Mouse (Mus musculus) heart, embryonic 12.5 days (tissue): ENCODE measurements around the gene Atoh8. TPM values are rescaled to one million over a fixed set of nuclear protein-coding genes. Genes with fewer than 3 reads are reported as not detected.

Source experiments
- ATAC-seq: fragments of 200-750 bp; cut with Nextera tagmentation; 2 replicates; pipeline ENCODE4 v1.8.0; 2017; ENCODE audit warnings: moderate TSS enrichment, moderate library complexity; ENCODE audit not compliant: insufficient number of reproducible peaks, low FRiP score
- H3K27ac ChIP-seq: fragments of 300-500 bp; sonication (generic); 2 replicates; pipeline ENCODE4 v1.5.1; 2016; ENCODE audit warnings: mild to moderate bottlenecking, moderate library complexity; ENCODE audit not compliant: poor library complexity, severe bottlenecking
- H3K27me3 ChIP-seq: fragments of 300-500 bp; sonication (generic); replicated peaks from 2 replicates; pipeline ENCODE4 v1.6.1; 2016; ENCODE audit warnings: mild to moderate bottlenecking, moderate library complexity
- H3K36me3 ChIP-seq: fragments of 300-500 bp; sonication (generic); 2 replicates; pipeline ENCODE4 v1.6.1; 2016; ENCODE audit warnings: mild to moderate bottlenecking, moderate library complexity
- H3K4me1 ChIP-seq: fragments of 300-500 bp; sonication (generic); replicated peaks from 2 replicates; pipeline ENCODE4 v1.6.1; 2016; ENCODE audit warnings: mild to moderate bottlenecking
- H3K4me2 ChIP-seq: fragments of 300-500 bp; sonication (generic); 2 replicates; pipeline ENCODE4 v1.6.1; 2016; ENCODE audit warnings: mild to moderate bottlenecking, moderate library complexity
- H3K4me3 ChIP-seq: fragments of 300-500 bp; sonication (generic); 2 replicates; pipeline ENCODE4 v1.5.1; 2016; ENCODE audit warnings: mild to moderate bottlenecking
- H3K9ac ChIP-seq: fragments of 300-500 bp; sonication (generic); 2 replicates; pipeline ENCODE4 v1.6.1; 2016; ENCODE audit warnings: mild to moderate bottlenecking, moderate library complexity
- H3K9me3 ChIP-seq: fragments of 300-500 bp; sonication (generic); replicated peaks from 2 replicates; pipeline ENCODE4 v1.6.1; 2016; ENCODE audit warnings: mild to moderate bottlenecking, moderate library complexity
- WGBS: fragments of 180-500 bp; shearing (Covaris S2); methylation state at CpG from one replicate; pipeline ENCODE4 v1.1.7; 2016; 5-methylcytosine and 5-hydroxymethylcytosine counted together
- polyA plus RNA-seq: library from polyadenylated mRNA; unstranded; fragments of >200 nt; fragmentation: Nextera tagmentation; extraction: Ambion mirVana; gene quantifications from 2 replicates; pipeline ENCODE4 v1.2.1, GENCODE M21; 2016

Atoh8 gene
- polyA plus RNA-seq, 1 experiment from 2014 or later: 14.9 TPM

DNA sequence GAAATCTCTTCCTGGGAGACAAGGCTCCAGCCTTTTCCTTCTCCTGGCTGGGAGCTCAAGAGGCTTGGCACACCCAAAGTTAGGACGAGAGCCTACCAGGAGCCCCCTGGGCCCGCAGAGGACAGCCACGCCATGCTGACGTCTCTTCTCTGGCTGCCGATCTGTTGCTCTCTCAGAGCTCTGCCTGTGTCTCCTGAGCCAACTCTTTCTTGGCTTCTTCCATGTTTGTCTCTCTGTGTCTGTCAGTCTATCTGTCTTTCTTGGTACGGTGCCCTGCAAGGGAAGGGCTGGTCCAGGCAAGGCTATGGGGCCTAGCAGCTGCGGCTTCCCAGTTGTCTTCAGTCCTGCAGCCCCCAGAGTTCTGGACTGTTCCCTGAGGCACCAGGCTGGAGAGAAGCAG is 24.6 kb downstream of the Atoh8 start:
- no peak overlapping the region for H3K4me2 ChIP-seq
- ATAC-seq: no peak
- H3K27ac ChIP-seq: no peak overlapping the region
- H3K36me3 ChIP-seq: peaks cover 11% of the 10 kb centered on the region
- H3K9ac ChIP-seq: 0 out of 2 replicates have a peak overlapping the region, but pooled peaks have one; percentile 4
- H3K4me1 ChIP-seq: peaks cover 53% of the 10 kb centered on the region
- H3K27me3 ChIP-seq: 0 out of 2 replicates have a peak, but pooled peaks cover 4% of the 10 kb centered on the region
- no peak overlapping the region for H3K4me3 ChIP-seq
- no peaks in the 10 kb centered on the region for H3K9me3 ChIP-seq
- 74% methylated on average over 7 of the region's 7 CpGs for WGBS

DNA sequence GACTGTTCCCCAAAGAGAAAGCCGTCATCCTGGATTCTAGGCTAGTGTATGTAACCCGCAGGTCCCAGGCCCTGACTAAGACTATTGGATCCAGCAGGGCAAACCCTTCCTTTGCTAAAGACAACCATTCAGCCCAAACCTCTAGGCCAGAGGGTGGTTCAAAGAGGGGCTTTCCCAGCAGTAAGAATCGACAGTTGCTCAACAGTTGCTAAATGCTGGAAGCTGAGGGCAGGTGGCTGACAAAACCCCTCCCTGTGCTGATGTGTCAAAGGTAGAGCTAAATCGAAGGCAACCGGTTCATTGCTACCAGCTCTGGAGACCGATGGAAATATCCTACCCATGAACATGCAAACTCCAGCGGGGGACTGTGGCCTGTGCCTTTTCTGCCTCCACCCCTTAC is 25.6 kb downstream of the Atoh8 start:
- no peak overlapping the region for H3K9ac ChIP-seq
- H3K9me3 ChIP-seq: no peaks in the 10 kb centered on the region
- H3K27me3 ChIP-seq: 0 out of 2 replicates have a peak, but pooled peaks cover 4% of the 10 kb centered on the region
- no peak overlapping the region for H3K27ac ChIP-seq
- no peak overlapping the region for H3K4me3 ChIP-seq
- peaks cover 19% of the 10 kb centered on the region for H3K36me3 ChIP-seq
- no peak for ATAC-seq
- no peak overlapping the region for H3K4me2 ChIP-seq
- 82% methylated on average over 7 of the region's 7 CpGs for WGBS
- peaks cover 42% of the 10 kb centered on the region for H3K4me1 ChIP-seq

DNA sequence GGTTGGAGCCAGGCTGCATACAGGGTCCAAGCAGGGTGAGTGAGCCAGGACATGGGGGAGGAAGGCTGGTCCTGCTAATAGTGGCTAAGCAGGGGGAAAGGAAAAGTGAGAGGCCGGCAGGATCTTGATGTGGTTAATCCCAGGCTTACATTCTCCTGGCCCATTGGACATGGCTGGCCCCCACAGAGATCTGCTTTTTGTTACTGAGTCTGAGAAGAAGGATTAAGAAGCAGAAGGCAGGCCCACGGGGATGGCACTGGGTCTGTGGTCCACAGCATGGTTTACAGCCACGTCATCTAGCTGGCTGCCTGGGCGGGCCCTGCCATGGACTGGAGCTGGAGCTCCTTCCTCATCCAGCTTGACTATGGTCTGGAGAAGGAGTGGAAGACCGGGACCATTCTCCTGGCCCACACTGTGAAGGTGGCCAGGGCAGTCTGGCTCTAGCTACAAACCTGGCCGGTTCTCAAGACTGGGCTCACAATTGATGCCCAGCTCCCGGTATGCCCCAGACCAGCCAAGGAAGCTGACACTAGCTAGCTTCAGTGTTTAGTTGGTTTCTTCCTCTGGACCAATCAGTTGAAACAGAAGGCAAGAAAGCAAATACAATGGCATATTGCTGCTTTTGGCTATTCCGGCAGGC is 26.9 kb downstream of the Atoh8 start:
- no peaks in the 10 kb centered on the region for H3K9me3 ChIP-seq
- H3K36me3 ChIP-seq: peaks cover 19% of the 10 kb centered on the region
- H3K9ac ChIP-seq: no peak overlapping the region
- 0 out of 2 replicates have a peak, but pooled peaks cover 4% of the 10 kb centered on the region for H3K27me3 ChIP-seq
- no peak overlapping the region for H3K4me2 ChIP-seq
- H3K4me3 ChIP-seq: no peak overlapping the region
- no peak overlapping the region for H3K27ac ChIP-seq
- H3K4me1 ChIP-seq: peaks cover 32% of the 10 kb centered on the region
- no peak for ATAC-seq
- 85% methylated on average over 8 of the region's 8 CpGs for WGBS

DNA sequence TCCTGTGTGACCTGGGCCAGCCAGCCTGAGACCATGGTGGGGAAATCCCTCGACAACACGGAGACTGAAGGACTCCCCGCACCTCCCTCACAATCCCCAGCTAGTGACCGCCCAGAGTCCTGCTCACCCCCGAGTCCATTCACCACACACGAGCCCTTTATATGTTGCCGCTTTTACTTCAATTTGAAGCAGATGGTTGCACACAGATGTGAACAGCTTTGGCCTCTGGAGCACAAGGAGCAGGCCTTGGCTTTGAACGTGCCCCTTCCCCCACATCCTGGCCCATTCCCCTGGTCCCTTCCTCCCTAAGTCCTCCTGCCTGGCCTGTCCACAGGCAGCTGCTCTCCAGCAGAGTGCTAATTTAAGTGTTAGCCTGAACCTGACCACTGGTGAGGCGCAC is 29.4 kb downstream of the Atoh8 start:
- 73% methylated on average over 9 of the region's 9 CpGs for WGBS
- peaks cover 28% of the 10 kb centered on the region for H3K4me1 ChIP-seq
- H3K9me3 ChIP-seq: no peaks in the 10 kb centered on the region
- no peak for ATAC-seq
- no peak overlapping the region for H3K4me2 ChIP-seq
- no peak overlapping the region for H3K9ac ChIP-seq
- no peak overlapping the region for H3K4me3 ChIP-seq
- H3K27ac ChIP-seq: no peak overlapping the region
- H3K27me3 ChIP-seq: 0 out of 2 replicates have a peak, but pooled peaks cover 4% of the 10 kb centered on the region
- H3K36me3 ChIP-seq: peaks cover 19% of the 10 kb centered on the region

DNA sequence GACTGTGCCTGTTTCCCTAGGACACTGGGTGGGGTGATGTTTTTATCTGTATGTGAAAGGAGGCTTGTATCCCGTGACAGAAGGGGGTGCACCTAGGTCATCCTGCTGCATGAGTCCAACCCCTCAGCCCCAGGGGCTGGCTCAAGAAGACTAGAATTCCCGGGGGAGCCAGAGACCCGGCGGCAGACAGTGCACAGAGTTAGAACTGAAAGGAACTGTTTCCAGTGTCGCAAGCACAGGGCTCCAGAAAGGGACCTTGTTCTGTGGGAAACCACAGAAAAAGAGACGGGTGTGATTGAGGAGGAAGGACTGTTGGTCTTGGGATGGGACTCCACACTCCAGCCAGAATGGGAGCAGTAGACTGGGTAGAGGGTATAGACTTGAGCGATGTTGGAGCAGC is 30.5 kb downstream of the Atoh8 start:
- Histone ChIP-seq H3K4me1 (peaks cover 33% of the 10 kb centered on the region), H3K27me3 (0 out of 2 replicates have a peak, but pooled peaks cover 4% of the 10 kb centered on the region), H3K9ac (no peak overlapping the region), H3K36me3 (peaks cover 19% of the 10 kb centered on the region), H3K27ac (no peak overlapping the region), H3K4me2 (no peak overlapping the region), H3K4me3 (no peak overlapping the region), H3K9me3 (no peaks in the 10 kb centered on the region)
- 56% methylated on average over 7 of the region's 7 CpGs for WGBS
- no peak for ATAC-seq

DNA sequence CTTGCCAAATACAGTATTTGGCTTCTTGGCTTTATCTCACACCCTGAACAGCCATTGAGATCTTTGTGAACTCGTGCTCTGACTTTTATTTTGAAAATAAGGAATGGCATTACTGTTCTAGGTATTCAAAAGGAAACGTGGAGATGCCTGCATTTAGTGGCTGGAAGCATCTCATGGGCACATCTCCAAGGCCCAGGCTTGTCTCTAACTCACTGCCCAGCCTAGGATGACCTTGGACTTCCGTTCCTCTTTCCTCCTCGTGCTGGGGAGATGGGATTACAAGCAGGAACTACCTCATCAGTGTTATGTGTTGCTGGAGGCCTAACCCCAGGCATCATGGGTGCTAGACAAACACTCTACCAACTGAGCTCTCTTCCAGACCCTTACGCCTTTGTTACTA is 32.1 kb downstream of the Atoh8 start:
- H3K27me3 ChIP-seq: 0 out of 2 replicates have a peak, but pooled peaks cover 4% of the 10 kb centered on the region
- ATAC-seq: no peak
- H3K9me3 ChIP-seq: no peaks in the 10 kb centered on the region
- H3K4me2 ChIP-seq: no peak overlapping the region
- peaks cover 19% of the 10 kb centered on the region for H3K36me3 ChIP-seq
- H3K27ac ChIP-seq: no peak overlapping the region
- 54% methylated on average over 5 of the region's 5 CpGs for WGBS
- H3K9ac ChIP-seq: no peak overlapping the region
- H3K4me3 ChIP-seq: no peak overlapping the region
- H3K4me1 ChIP-seq: peaks cover 34% of the 10 kb centered on the region

DNA sequence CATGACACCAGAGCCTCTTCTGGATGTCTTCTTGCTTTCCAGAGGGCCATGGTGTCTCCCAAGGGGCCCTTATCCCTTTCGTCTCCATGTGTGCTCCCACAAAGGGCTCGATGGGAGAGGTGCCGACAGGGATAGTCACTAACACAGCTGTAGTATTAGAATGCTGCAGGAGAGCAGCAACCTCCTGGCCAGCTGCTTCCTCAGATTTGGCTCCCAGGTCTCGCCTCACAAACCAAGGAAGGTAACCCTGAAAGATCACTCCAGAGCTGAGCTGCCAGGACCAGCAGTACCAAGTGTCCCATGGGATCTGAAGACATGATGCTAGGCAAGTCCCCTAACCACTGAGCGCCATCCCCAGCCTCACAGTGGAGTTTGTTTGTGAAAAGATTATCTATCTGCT is 32.6 kb downstream of the Atoh8 start:
- H3K4me1 ChIP-seq: peaks cover 39% of the 10 kb centered on the region

DNA sequence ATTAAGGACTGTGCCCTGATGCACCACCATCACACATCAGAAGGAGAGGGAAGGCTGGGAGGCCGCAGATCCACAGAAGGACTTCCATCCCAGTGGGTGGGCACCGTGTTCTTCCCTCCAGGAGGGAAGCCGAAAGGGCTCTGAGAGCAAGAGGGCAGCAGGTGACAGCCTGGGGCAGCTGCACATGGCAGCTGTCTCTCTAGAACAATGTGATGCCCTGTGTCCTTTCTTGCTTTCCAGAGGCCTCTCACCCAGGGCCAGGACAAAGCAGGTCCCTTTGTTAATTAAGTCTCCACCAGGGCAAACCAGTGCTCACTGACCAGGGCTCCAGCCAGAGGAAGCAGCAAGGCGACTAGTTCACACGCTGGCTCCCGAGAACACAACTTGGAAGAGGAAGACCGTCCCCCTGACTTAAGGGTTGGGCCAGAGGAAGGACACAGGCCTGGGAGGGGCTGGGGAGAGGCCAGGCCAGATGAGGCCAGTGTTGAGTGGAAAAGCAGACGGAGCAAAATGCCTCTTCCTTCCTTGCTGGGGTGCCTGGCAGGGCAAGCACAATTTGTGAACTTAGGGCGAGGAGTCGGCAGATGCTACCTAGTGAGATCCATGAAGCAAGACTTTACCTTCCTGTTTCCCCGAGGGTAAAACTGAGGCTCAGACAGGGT is 34.7 kb downstream of the Atoh8 start:
- Histone ChIP-seq H3K4me1 (peaks cover 39% of the 10 kb centered on the region), H3K9me3 (no peaks in the 10 kb centered on the region; the same call in 1 of the 2 replicates), H3K4me2 (no peak overlapping the region), H3K27me3 (no peaks in the 10 kb centered on the region), H3K9ac (0 out of 2 replicates have a peak overlapping the region, but pooled peaks have one; percentile 41), H3K27ac (0 out of 2 replicates have a peak overlapping the region, but pooled peaks have one; percentile 15), H3K4me3 (no peak overlapping the region), H3K36me3 (peaks cover 8% of the 10 kb centered on the region)
- ATAC-seq: peak; percentile 44; the same call in 1 of the 2 replicates
- WGBS: 56% methylated on average over 11 of the region's 11 CpGs

More for the DNA sequence above, 32.6 kb downstream of the Atoh8 start:
- ATAC-seq: no peak
- H3K36me3 ChIP-seq: peaks cover 19% of the 10 kb centered on the region
- WGBS: 59% methylated on average over 5 of the region's 5 CpGs
- H3K9me3 ChIP-seq: no peaks in the 10 kb centered on the region
- no peak overlapping the region for H3K9ac ChIP-seq
- 0 out of 2 replicates have a peak, but pooled peaks cover 4% of the 10 kb centered on the region for H3K27me3 ChIP-seq
- H3K27ac ChIP-seq: no peak overlapping the region
- H3K4me2 ChIP-seq: no peak overlapping the region
- H3K4me3 ChIP-seq: no peak overlapping the region

DNA sequence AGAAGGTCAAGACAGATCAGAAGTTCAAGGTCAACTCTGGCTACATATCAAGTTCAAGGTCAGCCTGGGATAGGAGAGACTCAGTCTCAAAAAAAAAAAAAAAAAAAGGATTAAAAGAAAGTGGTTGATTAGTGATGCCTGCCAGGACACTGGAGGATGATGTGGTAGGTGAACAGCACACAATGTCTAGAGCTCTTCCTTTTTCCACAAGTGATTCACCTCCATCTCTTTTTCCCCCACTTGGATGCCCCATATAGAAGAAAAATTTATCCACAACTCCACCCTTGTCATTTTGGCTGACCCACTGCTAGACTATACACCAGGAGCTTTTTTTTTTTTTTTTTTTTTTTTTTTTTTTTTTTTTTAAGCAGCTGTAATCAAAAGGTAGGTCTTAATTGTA is 37.9 kb downstream of the Atoh8 start:
- no peak overlapping the region for H3K4me2 ChIP-seq
- H3K9me3 ChIP-seq: no peaks in the 10 kb centered on the region; the same call in 1 of the 2 replicates
- peaks cover 27% of the 10 kb centered on the region for H3K4me1 ChIP-seq
- no peak overlapping the region for H3K4me3 ChIP-seq
- no peak for ATAC-seq
- no peaks in the 10 kb centered on the region for H3K27me3 ChIP-seq
- no peak overlapping the region for H3K9ac ChIP-seq
- no peaks in the 10 kb centered on the region for H3K36me3 ChIP-seq
- H3K27ac ChIP-seq: no peak overlapping the region

DNA sequence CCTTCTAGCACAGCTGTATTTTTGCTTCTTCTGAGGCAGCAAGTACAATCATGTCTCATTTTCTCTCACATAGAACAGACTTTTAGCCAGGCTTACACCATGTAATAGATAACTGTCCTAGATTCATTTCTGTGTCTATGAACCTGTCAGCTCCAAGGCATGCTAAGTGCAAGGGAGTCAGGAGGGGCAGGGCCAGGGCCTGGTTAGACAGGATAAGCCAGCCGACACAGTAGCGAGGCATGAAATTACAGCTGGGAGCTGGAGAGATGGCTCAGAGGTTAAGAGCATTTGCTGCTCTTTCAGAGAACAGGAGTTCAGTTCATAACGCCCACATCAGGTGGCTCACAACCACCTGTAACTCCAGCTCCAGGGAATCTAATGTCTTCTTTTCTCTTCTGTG is 38.7 kb downstream of the Atoh8 start:
- Histone ChIP-seq H3K9ac (no peak overlapping the region), H3K27ac (no peak overlapping the region), H3K27me3 (no peaks in the 10 kb centered on the region), H3K9me3 (no peaks in the 10 kb centered on the region; the same call in 1 of the 2 replicates), H3K4me3 (no peak overlapping the region), H3K4me1 (peaks cover 24% of the 10 kb centered on the region), H3K36me3 (no peaks in the 10 kb centered on the region), H3K4me2 (no peak overlapping the region)
- no peak for ATAC-seq
- 66% methylated on average over 3 of the region's 3 CpGs for WGBS

DNA sequence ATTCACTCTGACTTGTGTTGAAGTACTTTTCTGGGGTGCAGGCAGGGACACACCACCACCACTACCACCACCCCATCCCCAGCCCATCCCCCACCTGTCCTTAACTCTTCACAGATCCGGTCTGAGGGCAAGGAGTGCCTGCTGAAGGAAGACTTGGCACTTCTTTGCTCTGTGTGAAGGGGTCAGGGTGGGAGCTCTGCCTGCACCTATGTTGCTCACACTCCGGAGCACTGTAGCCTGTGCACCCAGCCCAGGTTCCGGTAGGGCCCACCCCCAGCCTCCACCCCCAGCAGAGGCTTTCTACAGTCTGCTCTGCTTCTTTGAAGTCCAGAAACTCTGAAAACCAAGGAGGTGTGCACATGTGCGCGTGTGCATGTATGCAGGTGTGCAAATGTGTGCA is 44.8 kb downstream of the Atoh8 start:
- H3K27ac ChIP-seq: no peak overlapping the region
- 0 out of 2 replicates have a peak, but pooled peaks have one; percentile 23 for ATAC-seq
- H3K27me3 ChIP-seq: peaks cover 3% of the 10 kb centered on the region; the same call in 1 of the 2 replicates
- H3K9me3 ChIP-seq: no peaks in the 10 kb centered on the region; the same call in 1 of the 2 replicates
- H3K4me1 ChIP-seq: peaks cover 27% of the 10 kb centered on the region
- H3K36me3 ChIP-seq: no peaks in the 10 kb centered on the region
- 57% methylated on average over 5 of the region's 5 CpGs for WGBS
- no peak overlapping the region for H3K4me2 ChIP-seq
- no peak overlapping the region; the same call in 1 of the 2 replicates for H3K9ac ChIP-seq
- no peak overlapping the region for H3K4me3 ChIP-seq
